Mouse (Mus musculus): ENCODE data around the gene Lonp1. TPM values are rescaled to one million over a fixed set of nuclear protein-coding genes. Genes with fewer than 3 reads are reported as not detected.

The Lonp1 gene
- 19.7 and 29.5 TPM in 2 replicates for polyA plus RNA-seq (2011; ENCODE audit: insufficient read depth, insufficient read length, low replicate concordance, missing spikeins)

GRCm38 (mm10) chr17:56626754-56627470 is at the start of gene Lonp1:
Gene Lonp1, minus strand, starts transcription at chr17:56626887.
- under 1% methylated on average over 51 of the region's 51 CpGs for WGBS
- no peak within 1 kb of the TSS for H3K27ac ChIP-seq (ENCODE audit: control insufficient read depth, insufficient read depth, low read depth, low read length, poor library complexity)
- peak within 1 kb of the TSS; percentile 58 for H3K4me3 ChIP-seq (replicated peaks; ENCODE audit: control insufficient read depth, low read depth, low read length)
- TF ChIP-seq POLR2A (IDR thresholded peaks at IDR 0.05; ENCODE audit: borderline replicate concordance, control insufficient read depth, low read depth, low read length) (peak; percentile 76; the same call in 1 of the 2 replicates), CTCF (IDR thresholded peaks at IDR 0.05; ENCODE audit: control insufficient read depth, insufficient read depth, low read length) (peak; percentile 11; the same call in 1 of the 2 replicates)
- peaks cover 4% of the 10 kb centered on the region; the same call in 1 of the 2 replicates for H3K4me1 ChIP-seq (ENCODE audit: control insufficient read depth, insufficient read depth, low read length)

GRCm38 (mm10) chr17:56673647-56674416 is 47.1 kb upstream of the Lonp1 start:
- WGBS, result under 1% methylated on average over 37 of the region's 37 CpGs
- peak overlapping the region; percentile 91 for H3K4me3 ChIP-seq (replicated peaks; ENCODE audit: control insufficient read depth, low read depth, low read length)
- TF ChIP-seq POLR2A (IDR thresholded peaks at IDR 0.05; ENCODE audit: borderline replicate concordance, control insufficient read depth, low read depth, low read length) (no peak), CTCF (IDR thresholded peaks at IDR 0.05; ENCODE audit: control insufficient read depth, insufficient read depth, low read length) (no peak)
- peaks cover 1% of the 10 kb centered on the region; the same call in 1 of the 2 replicates for H3K4me1 ChIP-seq (ENCODE audit: control insufficient read depth, insufficient read depth, low read length)
- H3K27ac ChIP-seq (ENCODE audit: control insufficient read depth, insufficient read depth, low read depth, low read length, poor library complexity), result peak overlapping the region; percentile 88

GRCm38 (mm10) chr17:56672941-56673646 is 46.4 kb upstream of the Lonp1 start, which contains the start of gene Ranbp3:
Gene Ranbp3, plus strand, starts transcription at chr17:56673294.
- peaks cover 1% of the 10 kb centered on the region for H3K4me1 ChIP-seq (ENCODE audit: control insufficient read depth, insufficient read depth, low read length)
- H3K4me3 ChIP-seq (replicated peaks; ENCODE audit: control insufficient read depth, low read depth, low read length), result peak within 1 kb of the TSS; percentile 91
- peak within 1 kb of the TSS; percentile 88 for H3K27ac ChIP-seq (ENCODE audit: control insufficient read depth, insufficient read depth, low read depth, low read length, poor library complexity)
- TF ChIP-seq CTCF (IDR thresholded peaks at IDR 0.05; ENCODE audit: control insufficient read depth, insufficient read depth, low read length), result 0 out of 2 replicates have a peak, but pooled peaks have one; percentile 15
- peak; percentile 71 for TF ChIP-seq POLR2A (IDR thresholded peaks at IDR 0.05; ENCODE audit: borderline replicate concordance, control insufficient read depth, low read depth, low read length)
- WGBS, result under 1% methylated on average over 64 of the region's 66 CpGs

GRCm38 (mm10) chr17:56669766-56670165 is 43.1 kb upstream of the Lonp1 start:
- no peak for TF ChIP-seq CTCF (IDR thresholded peaks at IDR 0.05; ENCODE audit: control insufficient read depth, insufficient read depth, low read length)
- 93% methylated on average over 8 of the region's 8 CpGs for WGBS
- Histone ChIP-seq H3K4me1 (ENCODE audit: control insufficient read depth, insufficient read depth, low read length) (no peaks in the 10 kb centered on the region; the same call in none of the 2 replicates), H3K4me3 (replicated peaks; ENCODE audit: control insufficient read depth, low read depth, low read length) (no peak overlapping the region), H3K27ac (ENCODE audit: control insufficient read depth, insufficient read depth, low read depth, low read length, poor library complexity) (no peak overlapping the region)

GRCm38 (mm10) chr17:56668384-56669144 is 41.9 kb upstream of the Lonp1 start:
- 4% methylated on average over 31 of the region's 31 CpGs for WGBS
- Histone ChIP-seq H3K4me3 (replicated peaks; ENCODE audit: control insufficient read depth, low read depth, low read length) (peak overlapping the region; percentile 29), H3K4me1 (ENCODE audit: control insufficient read depth, insufficient read depth, low read length) (no peaks in the 10 kb centered on the region; the same call in none of the 2 replicates), H3K27ac (ENCODE audit: control insufficient read depth, insufficient read depth, low read depth, low read length, poor library complexity) (no peak overlapping the region)
- TF ChIP-seq POLR2A (IDR thresholded peaks at IDR 0.05; ENCODE audit: borderline replicate concordance, control insufficient read depth, low read depth, low read length) (no peak), CTCF (IDR thresholded peaks at IDR 0.05; ENCODE audit: control insufficient read depth, insufficient read depth, low read length) (peak; percentile 89)

GRCm38 (mm10) chr17:56667591-56667990 is 40.9 kb upstream of the Lonp1 start:
- Histone ChIP-seq H3K4me1 (ENCODE audit: control insufficient read depth, insufficient read depth, low read length) (no peaks in the 10 kb centered on the region; the same call in none of the 2 replicates), H3K27ac (ENCODE audit: control insufficient read depth, insufficient read depth, low read depth, low read length, poor library complexity) (no peak overlapping the region), H3K4me3 (replicated peaks; ENCODE audit: control insufficient read depth, low read depth, low read length) (no peak overlapping the region)
- WGBS, result 62% methylated on average over 3 of the region's 3 CpGs
- TF ChIP-seq CTCF (IDR thresholded peaks at IDR 0.05; ENCODE audit: control insufficient read depth, insufficient read depth, low read length) (no peak), POLR2A (IDR thresholded peaks at IDR 0.05; ENCODE audit: borderline replicate concordance, control insufficient read depth, low read depth, low read length) (no peak)

- Histone ChIP-seq H3K4me1 (ENCODE audit: control insufficient read depth, insufficient read depth, low read length) (no peaks in the 10 kb centered on the region; the same call in 1 of the 2 replicates), H3K4me3 (replicated peaks; ENCODE audit: control insufficient read depth, low read depth, low read length) (no peak overlapping the region), H3K27ac (ENCODE audit: control insufficient read depth, insufficient read depth, low read depth, low read length, poor library complexity) (no peak overlapping the region)
- TF ChIP-seq POLR2A (IDR thresholded peaks at IDR 0.05; ENCODE audit: borderline replicate concordance, control insufficient read depth, low read depth, low read length), result no peak
- TF ChIP-seq CTCF (IDR thresholded peaks at IDR 0.05; ENCODE audit: control insufficient read depth, insufficient read depth, low read length), result no peak
- 82% methylated on average over 4 of the region's 4 CpGs for WGBS
These were observed 39.7 kb upstream of the Lonp1 start for GRCm38 (mm10) chr17:56666384-56666783.

Data from bone marrow, adult 2 months (tissue).